8 mouse cellular contexts compared by ENCODE assay signal in the genomic region with DNA sequence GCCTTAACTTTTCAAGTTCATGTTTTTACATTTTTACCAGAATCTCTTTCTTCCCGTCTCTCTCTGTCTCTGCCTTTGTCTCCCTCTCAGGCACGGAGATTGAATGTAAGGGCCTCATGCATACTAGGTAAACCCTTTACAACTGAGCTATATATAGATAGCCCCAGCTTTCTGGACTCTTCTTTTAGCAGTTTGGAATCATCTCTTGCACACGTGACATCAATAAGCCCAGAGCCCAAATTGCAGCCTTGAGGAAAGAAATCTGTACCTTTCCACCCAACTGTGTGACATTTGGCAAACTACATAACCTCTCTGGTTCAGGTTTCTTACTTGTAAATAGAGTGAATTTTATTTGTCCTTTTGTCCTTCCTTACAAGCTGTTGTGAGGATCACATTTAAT. TPM values are rescaled to one million over a fixed set of nuclear protein-coding genes. Genes with fewer than 3 reads are reported as not detected.
A peak's percentile ranks its signal among the peaks of the same experiment; 100 is the strongest.
DNase-seq lines count a peak whose midpoint lies in the region; ATAC-seq and TF ChIP-seq lines count a peak whose summit lies in the region.

No protein-coding gene starts in this region.

- DNase-seq in kidney, adult 11 months = no peak
- DNase-seq in embryonic facial prominence, embryonic 10.5 days (ENCODE audit: low spot score) = no peak
- DNase-seq in hindbrain, postnatal 0 days (ENCODE audit: low spot score) = no peak
- no peak for DNase-seq in adrenal gland, postnatal 36 days
- DNase-seq in cerebellum, postnatal 10 days = no peak
- DNase-seq in thymus, postnatal 36 days = no peak

- ATAC-seq in kidney, embryonic 16.5 days (ENCODE audit: low FRiP score, low TSS enrichment) = no peak
- no peak for ATAC-seq in hindbrain, postnatal 0 days
- ATAC-seq in midbrain, embryonic 16.5 days = no peak

- peak overlapping the region; percentile 83; the same call in 1 of the 2 replicates for H3K9ac ChIP-seq in kidney, embryonic 16.5 days (replicated peaks; ENCODE audit: low read length)
- peak overlapping the region; percentile 97 for H3K9ac ChIP-seq in hindbrain, postnatal 0 days (replicated peaks; ENCODE audit: low read length)
- peak overlapping the region; percentile 99 for H3K9ac ChIP-seq in midbrain, embryonic 16.5 days (ENCODE audit: low read depth, low read length)

- peak overlapping the region; percentile 71 for H3K4me3 ChIP-seq in kidney, embryonic 16.5 days (ENCODE audit: low read length)
- peak overlapping the region; percentile 85 for H3K4me3 ChIP-seq in embryonic facial prominence, embryonic 10.5 days
- peak overlapping the region; percentile 86 for H3K4me3 ChIP-seq in hindbrain, postnatal 0 days (ENCODE audit: low read length)
- peak overlapping the region; percentile 63 for H3K4me3 ChIP-seq in midbrain, embryonic 16.5 days (ENCODE audit: low read depth, low read length)

- no peaks in the 10 kb centered on the region for H3K9me3 ChIP-seq in kidney, embryonic 16.5 days (ENCODE audit: low read length)
- no peaks in the 10 kb centered on the region for H3K9me3 ChIP-seq in embryonic facial prominence, embryonic 10.5 days
- H3K9me3 ChIP-seq in hindbrain, postnatal 0 days (ENCODE audit: low read length) = no peaks in the 10 kb centered on the region
- no peaks in the 10 kb centered on the region for H3K9me3 ChIP-seq in midbrain, embryonic 16.5 days (replicated peaks; ENCODE audit: control insufficient read depth, low read length, poor library complexity, severe bottlenecking)

- H3K36me3 ChIP-seq in kidney, embryonic 16.5 days (ENCODE audit: insufficient read depth, low read length) = no peaks in the 10 kb centered on the region
- no peaks in the 10 kb centered on the region for H3K36me3 ChIP-seq in embryonic facial prominence, embryonic 10.5 days (replicated peaks)
- H3K36me3 ChIP-seq in hindbrain, postnatal 0 days (ENCODE audit: insufficient read depth, low read length) = no peaks in the 10 kb centered on the region
- no peaks in the 10 kb centered on the region for H3K36me3 ChIP-seq in midbrain, embryonic 16.5 days (ENCODE audit: control insufficient read depth, insufficient read depth, low read length)

- H3K27me3 ChIP-seq in kidney, embryonic 16.5 days (ENCODE audit: insufficient read depth, low read length) = no peaks in the 10 kb centered on the region
- H3K27me3 ChIP-seq in embryonic facial prominence, embryonic 10.5 days (replicated peaks; ENCODE audit: low read depth, poor library complexity, severe bottlenecking) = 0 out of 2 replicates have a peak, but pooled peaks cover 8% of the 10 kb centered on the region
- H3K27me3 ChIP-seq in hindbrain, postnatal 0 days (ENCODE audit: insufficient read depth, low read length) = no peaks in the 10 kb centered on the region
- H3K27me3 ChIP-seq in midbrain, embryonic 16.5 days (ENCODE audit: control insufficient read depth, insufficient read depth, low read depth, low read length) = no peaks in the 10 kb centered on the region

- TF ChIP-seq CTCF in hindbrain, postnatal 0 days (IDR thresholded peaks at IDR 0.05; ENCODE audit: low read depth) = no peak

- peak overlapping the region; percentile 70 for H3K4me2 ChIP-seq in kidney, embryonic 16.5 days (replicated peaks; ENCODE audit: low read depth, low read length)
- H3K4me2 ChIP-seq in hindbrain, postnatal 0 days (ENCODE audit: low read depth, low read length) = peak overlapping the region; percentile 76
- peak overlapping the region; percentile 80 for H3K4me2 ChIP-seq in midbrain, embryonic 16.5 days (ENCODE audit: low read length)

- WGBS in kidney, embryonic 16.5 days = 37% methylated on average over 3 of the region's 3 CpGs
- 18% methylated on average over 3 of the region's 3 CpGs for WGBS in embryonic facial prominence, embryonic 10.5 days
- WGBS in hindbrain, postnatal 0 days = 6% methylated on average over 3 of the region's 3 CpGs
- WGBS in midbrain, embryonic 16.5 days = 6% methylated on average over 3 of the region's 3 CpGs

- H3K4me1 ChIP-seq in kidney, embryonic 16.5 days (ENCODE audit: insufficient read depth, low read length) = peaks cover 11% of the 10 kb centered on the region
- H3K4me1 ChIP-seq in embryonic facial prominence, embryonic 10.5 days = peaks cover 20% of the 10 kb centered on the region
- peaks cover 7% of the 10 kb centered on the region; the same call in 1 of the 2 replicates for H3K4me1 ChIP-seq in hindbrain, postnatal 0 days (ENCODE audit: insufficient read depth, low read length)
- H3K4me1 ChIP-seq in midbrain, embryonic 16.5 days (ENCODE audit: control insufficient read depth, insufficient read depth, low read length) = peaks cover 27% of the 10 kb centered on the region

- H3K27ac ChIP-seq in kidney, embryonic 16.5 days (ENCODE audit: low read length) = no peak overlapping the region
- H3K27ac ChIP-seq in embryonic facial prominence, embryonic 10.5 days (replicated peaks) = 0 out of 2 replicates have a peak overlapping the region, but pooled peaks have one; percentile 97
- peak overlapping the region; percentile 96 for H3K27ac ChIP-seq in hindbrain, postnatal 0 days
- peak overlapping the region; percentile 98 for H3K27ac ChIP-seq in midbrain, embryonic 16.5 days (ENCODE audit: low read length)

RNA-seq across cellular contexts. Expression of a gene that starts 1.5 kb away (rescaled TPM):
- 9.8 and 13.5 TPM in 2 replicates for polyA plus RNA-seq in kidney, embryonic 16.5 days (2015; fragmentation: Nextera tagmentation; extraction: Ambion mirVana)
- polyA plus RNA-seq in embryonic facial prominence, embryonic 10.5 days (2016; fragmentation: Nextera tagmentation; extraction: Ambion mirVana) = 18.9 and 21.2 TPM in 2 replicates
- total RNA-seq in hindbrain, postnatal 0 days (2014; rRNA removed) = 110 and 122 TPM in 2 replicates
- 39.2 and 42.1 TPM in 2 replicates for polyA plus RNA-seq in hindbrain, postnatal 0 days (2015; fragmentation: Nextera tagmentation; extraction: Ambion mirVana)
- polyA plus RNA-seq in midbrain, embryonic 16.5 days (2015; fragmentation: Nextera tagmentation; extraction: Ambion mirVana) = 26.1 and 31.7 TPM in 2 replicates
- total RNA-seq in adrenal gland, postnatal 36 days (2021) = 10 to 100 TPM; 49.7 to 51.3 TPM

RNA-seq across cellular contexts. Expression of a gene that starts 34.9 kb away (rescaled TPM):
- polyA plus RNA-seq in kidney, embryonic 16.5 days (2015; fragmentation: Nextera tagmentation; extraction: Ambion mirVana) = 257 TPM in 2 replicates
- 365 and 391 TPM in 2 replicates for polyA plus RNA-seq in embryonic facial prominence, embryonic 10.5 days (2016; fragmentation: Nextera tagmentation; extraction: Ambion mirVana)
- total RNA-seq in hindbrain, postnatal 0 days (2014; rRNA removed) = 92.5 and 106 TPM in 2 replicates
- polyA plus RNA-seq in hindbrain, postnatal 0 days (2015; fragmentation: Nextera tagmentation; extraction: Ambion mirVana) = 204 and 209 TPM in 2 replicates
- polyA plus RNA-seq in midbrain, embryonic 16.5 days (2015; fragmentation: Nextera tagmentation; extraction: Ambion mirVana) = 208 and 215 TPM in 2 replicates
- total RNA-seq in adrenal gland, postnatal 36 days (2021) = 100 to 1,000 TPM; 298 to 309 TPM
